Mouse (Mus musculus) ES-Bruce4 (cell line): ENCODE measurements around the gene Acp7.

Experiments used
- CTCF ChIP-seq: IDR thresholded peaks from one replicate; pipeline ENCODE4 v1.8.1; 2011; ENCODE audit warnings: low read depth, low read length
- POLR2A ChIP-seq: IDR thresholded peaks from one replicate; pipeline ENCODE4 v1.8.1; 2011; ENCODE audit warnings: low read length; ENCODE audit not compliant: insufficient read depth

GRCm38 (mm10) chr7:28601029-28601428 is 30.1 kb downstream of the Acp7 start:
- TF ChIP-seq CTCF (peak; percentile 92), POLR2A (no peak)
